Mouse (Mus musculus) forebrain, embryonic 12.5 days (tissue): ENCODE measurements around the gene Ppp2r2c. TPM values are rescaled to one million over a fixed set of nuclear protein-coding genes. Genes with fewer than 3 reads are reported as not detected.

Experiments
- ATAC-seq: fragments of 200-750 bp; cut with Nextera tagmentation; 2 replicates; pipeline ENCODE4 v1.8.0; 2017; ENCODE audit warnings: moderate TSS enrichment; ENCODE audit not compliant: low FRiP score
- H3K27ac ChIP-seq: fragments of 300-500 bp; sonication (generic); 2 replicates; pipeline ENCODE4 v1.5.1; 2016; ENCODE audit warnings: mild to moderate bottlenecking
- H3K27me3 ChIP-seq: fragments of 300-500 bp; sonication (generic); 2 replicates; pipeline ENCODE4 v1.6.1; 2016; ENCODE audit warnings: mild to moderate bottlenecking
- H3K36me3 ChIP-seq: fragments of 300-500 bp; sonication (generic); replicated peaks from 2 replicates; pipeline ENCODE4 v1.6.1; 2016; ENCODE audit warnings: mild to moderate bottlenecking
- H3K4me1 ChIP-seq: fragments of 300-500 bp; sonication (generic); 2 replicates; pipeline ENCODE4 v1.6.1; 2016
- H3K4me2 ChIP-seq: fragments of 300-500 bp; sonication (generic); 2 replicates; pipeline ENCODE4 v1.6.1; 2016; ENCODE audit warnings: mild to moderate bottlenecking, moderate library complexity
- H3K4me3 ChIP-seq: fragments of 300-500 bp; sonication (generic); replicated peaks from 2 replicates; pipeline ENCODE4 v1.5.1; 2016; ENCODE audit warnings: mild to moderate bottlenecking
- H3K9ac ChIP-seq: fragments of 300-500 bp; sonication (generic); 2 replicates; pipeline ENCODE4 v1.6.1; 2016; ENCODE audit warnings: mild to moderate bottlenecking
- H3K9me3 ChIP-seq: fragments of 300-500 bp; sonication (generic); 2 replicates; pipeline ENCODE4 v1.6.1; 2016
- WGBS: fragments of 180-500 bp; shearing (Covaris S2); methylation state at CpG from one replicate; pipeline ENCODE4 v1.1.7; 2016; 5-methylcytosine and 5-hydroxymethylcytosine counted together
- polyA plus RNA-seq: library from polyadenylated mRNA; unstranded; fragments of >200 nt; fragmentation: Nextera tagmentation; extraction: Ambion mirVana; gene quantifications from 2 replicates; pipeline ENCODE4 v1.2.1, GENCODE M21; 2016

Ppp2r2c gene
- polyA plus RNA-seq, 1 experiment from 2014 or later = 3.8 TPM

DNA sequence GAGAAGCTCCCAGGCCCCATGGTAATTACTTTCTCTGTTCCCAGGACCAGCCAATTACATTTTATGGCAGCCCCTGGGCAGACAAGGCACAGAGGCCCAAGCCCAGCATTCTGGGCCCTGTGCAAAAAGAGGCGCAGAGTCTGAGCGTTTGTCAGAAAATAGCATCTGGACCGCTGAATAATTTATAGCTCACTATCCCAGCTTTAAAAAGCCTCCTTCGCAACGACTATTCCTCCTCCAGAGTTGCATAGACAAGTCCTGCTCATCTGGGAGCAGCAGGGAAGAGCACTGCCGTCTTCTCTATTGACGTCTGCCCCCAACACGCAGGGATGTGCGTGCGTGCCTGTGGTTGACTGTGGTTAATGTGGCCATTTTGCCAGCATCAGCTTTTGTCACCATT, 23.8 kb upstream of the Ppp2r2c start:
- 88% methylated on average over 10 of the region's 10 CpGs for WGBS
- ATAC-seq = no peak
- H3K9ac ChIP-seq = no peak overlapping the region
- H3K27ac ChIP-seq = no peak overlapping the region
- H3K36me3 ChIP-seq = no peaks in the 10 kb centered on the region
- no peaks in the 10 kb centered on the region for H3K9me3 ChIP-seq
- H3K4me3 ChIP-seq = no peak overlapping the region
- 0 out of 2 replicates have a peak, but pooled peaks cover 5% of the 10 kb centered on the region for H3K27me3 ChIP-seq
- no peaks in the 10 kb centered on the region for H3K4me1 ChIP-seq
- H3K4me2 ChIP-seq = no peak overlapping the region

DNA sequence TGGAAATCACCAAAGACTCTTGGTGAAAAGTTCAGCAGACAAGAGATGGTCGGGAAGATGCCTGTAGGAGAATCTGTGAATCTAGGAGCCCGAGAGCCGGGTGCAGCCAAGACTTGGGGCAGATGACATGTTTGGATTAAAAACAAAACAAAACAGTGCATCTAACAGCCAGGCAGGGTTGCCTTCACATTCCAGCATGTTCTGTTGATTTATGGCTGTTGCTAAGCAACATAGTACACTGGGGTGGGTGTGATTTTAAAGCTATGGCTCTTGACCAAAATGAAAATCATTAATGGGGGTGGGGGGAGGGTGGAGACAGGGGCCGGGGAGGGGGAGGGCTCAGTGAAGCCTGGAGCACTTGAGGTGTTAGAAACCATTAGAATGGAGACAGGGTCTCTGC, 16.7 kb upstream of the Ppp2r2c start:
- no peak overlapping the region for H3K4me3 ChIP-seq
- H3K36me3 ChIP-seq = no peaks in the 10 kb centered on the region
- H3K9ac ChIP-seq = no peak overlapping the region
- H3K9me3 ChIP-seq = no peaks in the 10 kb centered on the region
- no peak overlapping the region for H3K27ac ChIP-seq
- ATAC-seq = no peak
- H3K4me1 ChIP-seq = no peaks in the 10 kb centered on the region
- H3K4me2 ChIP-seq = no peak overlapping the region
- WGBS = 64% methylated on average over 4 of the region's 4 CpGs
- peaks cover 5% of the 10 kb centered on the region; the same call in 1 of the 2 replicates for H3K27me3 ChIP-seq

- WGBS = 84% methylated on average over 3 of the region's 3 CpGs
- Histone ChIP-seq H3K9ac (no peak overlapping the region), H3K4me2 (no peak overlapping the region), H3K4me3 (no peak overlapping the region), H3K9me3 (no peaks in the 10 kb centered on the region), H3K36me3 (no peaks in the 10 kb centered on the region), H3K4me1 (no peaks in the 10 kb centered on the region), H3K27me3 (peaks cover 3% of the 10 kb centered on the region; the same call in 1 of the 2 replicates), H3K27ac (no peak overlapping the region)
- ATAC-seq = no peak
Measured at GRCm38 (mm10) chr5:36855180-36855579, 13.1 kb upstream of the Ppp2r2c start.

GRCm38 (mm10) chr5:36856529-36856928, 11.8 kb upstream of the Ppp2r2c start:
- 0 out of 2 replicates have a peak, but pooled peaks cover 3% of the 10 kb centered on the region for H3K27me3 ChIP-seq
- no peak overlapping the region for H3K4me3 ChIP-seq
- peaks cover 3% of the 10 kb centered on the region; the same call in 1 of the 2 replicates for H3K9me3 ChIP-seq
- H3K4me1 ChIP-seq = no peaks in the 10 kb centered on the region
- H3K9ac ChIP-seq = no peak overlapping the region
- 89% methylated on average over 7 of the region's 7 CpGs for WGBS
- no peaks in the 10 kb centered on the region for H3K36me3 ChIP-seq
- no peak overlapping the region for H3K27ac ChIP-seq
- ATAC-seq = no peak
- no peak overlapping the region for H3K4me2 ChIP-seq

DNA sequence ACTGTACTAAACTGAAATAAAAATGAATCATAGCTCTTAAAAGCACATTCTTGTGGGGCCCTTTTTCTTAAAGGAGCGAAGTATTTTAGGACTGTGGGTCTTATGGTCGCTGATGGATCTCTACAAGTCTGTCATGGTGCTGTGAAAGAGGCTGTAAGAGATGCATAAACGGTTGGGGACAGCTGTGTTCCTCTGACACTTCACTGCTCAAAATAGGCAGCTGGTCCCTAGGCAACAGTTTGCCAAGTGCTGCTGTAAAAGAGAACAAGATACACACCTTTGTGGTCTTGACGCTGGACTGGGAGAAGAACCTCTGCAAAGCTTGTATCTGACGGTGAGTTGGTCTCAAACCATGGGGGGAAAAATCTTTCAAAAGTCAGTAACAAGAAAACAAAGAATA, 10.8 kb upstream of the Ppp2r2c start:
- no peak overlapping the region for H3K4me3 ChIP-seq
- 77% methylated on average over 5 of the region's 5 CpGs for WGBS
- peaks cover 11% of the 10 kb centered on the region; the same call in 1 of the 2 replicates for H3K27me3 ChIP-seq
- H3K4me2 ChIP-seq = no peak overlapping the region
- H3K27ac ChIP-seq = no peak overlapping the region
- H3K4me1 ChIP-seq = no peaks in the 10 kb centered on the region
- no peaks in the 10 kb centered on the region for H3K36me3 ChIP-seq
- no peak overlapping the region for H3K9ac ChIP-seq
- no peak for ATAC-seq
- peaks cover 3% of the 10 kb centered on the region; the same call in 1 of the 2 replicates for H3K9me3 ChIP-seq

DNA sequence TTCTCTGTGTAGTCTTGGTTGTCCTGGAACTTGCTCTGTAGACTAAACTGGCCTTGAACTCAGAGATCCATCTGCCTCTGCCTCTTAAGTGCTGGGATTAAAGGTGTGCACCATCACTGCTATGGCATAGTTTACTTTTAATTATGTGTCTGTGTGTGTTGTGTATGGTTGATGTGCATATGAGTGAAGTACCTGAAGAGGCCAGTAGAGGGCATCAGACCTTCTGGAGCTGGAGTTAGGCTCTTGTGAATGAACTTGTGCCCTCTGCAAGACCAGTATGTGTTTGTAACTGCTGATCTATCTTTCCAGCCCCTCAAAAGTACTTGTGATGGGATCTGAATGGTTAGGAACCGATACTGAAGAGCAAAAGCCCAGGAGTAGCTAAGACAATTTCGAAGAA, 7.2 kb upstream of the Ppp2r2c start:
- Histone ChIP-seq H3K4me2 (no peak overlapping the region), H3K9ac (no peak overlapping the region), H3K27me3 (peaks cover 35% of the 10 kb centered on the region), H3K4me3 (no peak overlapping the region), H3K9me3 (peaks cover 3% of the 10 kb centered on the region; the same call in 1 of the 2 replicates), H3K27ac (no peak overlapping the region), H3K4me1 (no peaks in the 10 kb centered on the region), H3K36me3 (no peaks in the 10 kb centered on the region)
- no peak for ATAC-seq
- WGBS = 92% methylated on average over 2 of the region's 2 CpGs

DNA sequence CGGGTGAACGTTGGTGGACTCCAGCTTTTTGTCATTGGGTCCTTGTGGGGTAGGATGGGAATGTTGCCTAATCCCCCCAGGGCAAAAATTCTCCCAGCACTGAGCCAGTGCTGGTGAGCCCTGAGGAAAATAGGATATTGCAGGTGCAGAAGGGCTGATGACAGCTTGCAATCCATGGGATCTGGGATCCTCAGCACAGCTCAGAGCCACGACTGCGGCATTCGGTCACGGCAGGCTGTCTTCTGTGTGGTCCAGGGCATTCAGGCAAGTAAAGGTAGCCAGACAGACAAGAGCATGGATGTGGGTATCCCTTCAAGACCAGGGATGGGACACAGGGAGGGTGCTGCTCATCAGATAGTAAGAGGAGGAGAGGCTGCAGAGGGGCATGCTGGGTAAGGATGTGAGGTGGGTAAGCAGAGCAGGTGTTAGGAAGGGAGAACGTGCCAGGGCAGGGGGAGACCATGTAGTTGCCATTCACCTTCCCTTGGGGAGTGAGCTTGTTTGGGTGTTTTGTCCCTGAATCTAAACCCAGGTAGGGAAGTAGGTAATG, 1.5 kb upstream of the Ppp2r2c start:
- H3K4me3 ChIP-seq = no peak overlapping the region
- no peak overlapping the region for H3K4me2 ChIP-seq
- ATAC-seq = no peak
- H3K27ac ChIP-seq = no peak overlapping the region
- H3K4me1 ChIP-seq = peaks cover 21% of the 10 kb centered on the region
- peaks cover 87% of the 10 kb centered on the region for H3K27me3 ChIP-seq
- no peak overlapping the region for H3K9ac ChIP-seq
- no peaks in the 10 kb centered on the region for H3K36me3 ChIP-seq
- no peaks in the 10 kb centered on the region for H3K9me3 ChIP-seq
- 63% methylated on average over 7 of the region's 7 CpGs for WGBS

DNA sequence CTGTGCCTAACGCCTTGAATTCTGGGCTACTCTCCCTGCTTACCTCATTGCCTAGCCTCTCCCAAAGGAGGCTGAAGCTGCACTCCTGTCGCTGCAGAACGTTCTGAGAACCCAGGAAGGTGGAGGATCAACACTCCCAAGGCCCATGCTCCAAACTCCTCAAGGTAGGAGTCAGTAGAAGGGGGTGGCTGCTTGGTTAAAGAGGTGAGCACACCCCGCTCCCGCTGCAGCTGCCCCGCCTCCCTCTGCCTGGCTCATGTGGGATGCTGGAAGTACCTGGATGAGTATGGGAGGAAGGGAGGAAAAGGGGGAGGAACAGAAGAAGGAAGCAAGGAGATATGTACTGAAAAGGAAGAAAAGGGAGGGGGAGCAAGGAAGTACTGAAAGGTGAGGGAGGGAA, 752 bp upstream of the Ppp2r2c start:
- no peak for ATAC-seq
- H3K4me3 ChIP-seq = peak overlapping the region; percentile 48; the same call in 1 of the 2 replicates
- WGBS = 6% methylated on average over 6 of the region's 6 CpGs

DNA sequence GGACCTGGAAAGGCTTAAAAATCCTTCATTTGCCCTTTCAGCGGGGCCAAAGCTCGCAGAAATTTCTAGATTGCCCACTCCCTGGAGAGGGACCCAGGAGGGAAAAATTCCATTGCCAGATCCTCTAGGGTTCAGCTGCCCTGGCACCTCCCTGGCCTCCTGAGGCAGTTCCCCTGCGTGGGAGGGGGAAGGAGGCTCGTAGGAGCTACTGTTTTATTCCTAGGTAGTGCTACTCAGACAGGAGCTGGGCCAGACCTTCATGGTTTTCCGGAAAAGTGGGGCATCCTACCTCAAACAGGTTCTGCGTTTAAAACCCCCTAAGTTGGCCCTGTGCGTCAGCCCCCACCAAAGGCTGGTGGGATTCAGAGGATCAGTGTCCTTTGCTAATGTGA, 869 bp downstream of the Ppp2r2c start:
- ATAC-seq = peak; percentile 15; the same call in 1 of the 2 replicates
- 1% methylated on average over 7 of the region's 7 CpGs for WGBS
- Histone ChIP-seq H3K4me3 (peak overlapping the region; percentile 48), H3K9me3 (no peaks in the 10 kb centered on the region), H3K4me1 (peaks cover 21% of the 10 kb centered on the region), H3K9ac (peak overlapping the region; percentile 55; the same call in 1 of the 2 replicates), H3K4me2 (peak overlapping the region; percentile 72), H3K36me3 (no peaks in the 10 kb centered on the region), H3K27ac (no peak overlapping the region), H3K27me3 (peaks cover 94% of the 10 kb centered on the region)

More for the DNA sequence above, 752 bp upstream of the Ppp2r2c start:
- Histone ChIP-seq H3K36me3 (no peaks in the 10 kb centered on the region), H3K4me2 (peak overlapping the region; percentile 72; the same call in 1 of the 2 replicates), H3K9ac (no peak overlapping the region), H3K4me1 (peaks cover 21% of the 10 kb centered on the region), H3K9me3 (no peaks in the 10 kb centered on the region), H3K27me3 (peaks cover 87% of the 10 kb centered on the region), H3K27ac (no peak overlapping the region)

- WGBS = under 1% methylated on average over 56 of the region's 56 CpGs
- H3K9ac ChIP-seq = peak overlapping the region; percentile 53
- peaks cover 21% of the 10 kb centered on the region for H3K4me1 ChIP-seq
- peak overlapping the region; percentile 48 for H3K4me3 ChIP-seq
- no peaks in the 10 kb centered on the region for H3K36me3 ChIP-seq
- ATAC-seq = peak; percentile 63
- H3K9me3 ChIP-seq = no peaks in the 10 kb centered on the region
- H3K27me3 ChIP-seq = peaks cover 92% of the 10 kb centered on the region
- no peak overlapping the region for H3K27ac ChIP-seq
- H3K4me2 ChIP-seq = peak overlapping the region; percentile 72
Measured at GRCm38 (mm10) chr5:36869578-36870236, 1.4 kb downstream of the Ppp2r2c start.

GRCm38 (mm10) chr5:36870916-36871315, 2.6 kb downstream of the Ppp2r2c start:
- no peak overlapping the region for H3K27ac ChIP-seq
- H3K4me1 ChIP-seq = peaks cover 21% of the 10 kb centered on the region
- no peak overlapping the region for H3K9ac ChIP-seq
- no peak overlapping the region for H3K4me2 ChIP-seq
- whole genome bisulfite sequencing = 83% methylated on average over 6 of the region's 6 CpGs
- no peaks in the 10 kb centered on the region for H3K9me3 ChIP-seq
- no peaks in the 10 kb centered on the region for H3K36me3 ChIP-seq
- no peak for ATAC-seq
- peaks cover 86% of the 10 kb centered on the region for H3K27me3 ChIP-seq
- no peak overlapping the region for H3K4me3 ChIP-seq

- Histone ChIP-seq H3K36me3 (no peaks in the 10 kb centered on the region), H3K4me2 (no peak overlapping the region), H3K4me3 (no peak overlapping the region), H3K27ac (no peak overlapping the region), H3K27me3 (peaks cover 36% of the 10 kb centered on the region), H3K9ac (no peak overlapping the region), H3K9me3 (no peaks in the 10 kb centered on the region), H3K4me1 (peaks cover 3% of the 10 kb centered on the region)
- ATAC-seq = no peak
- 77% methylated on average over 4 of the region's 4 CpGs for WGBS
Measured at GRCm38 (mm10) chr5:36875956-36876355, 7.6 kb downstream of the Ppp2r2c start.
